Mouse (Mus musculus) hindbrain, embryonic 13.5 days (tissue): Measurements from ENCODE around the gene Lmo7. TPM values are rescaled to one million over a fixed set of nuclear protein-coding genes. Genes with fewer than 3 reads are reported as not detected.
A peak's percentile ranks its signal among the peaks of the same experiment; 100 is the strongest.

ENCODE experiments used
- ATAC-seq: fragments of 200-750 bp; cut with Nextera tagmentation; 2 replicates; pipeline ENCODE4 v1.8.0; 2017; ENCODE audit warnings: moderate TSS enrichment; ENCODE audit not compliant: low FRiP score
- H3K27ac ChIP-seq: fragments of 300-500 bp; sonication (generic); 2 replicates; pipeline ENCODE4 v1.5.1; 2015; ENCODE audit warnings: inconsistent platforms, mild to moderate bottlenecking, moderate library complexity
- H3K27me3 ChIP-seq: fragments of 300-500 bp; sonication (generic); 2 replicates; pipeline ENCODE4 v1.6.1; 2015; ENCODE audit warnings: mild to moderate bottlenecking, inconsistent platforms
- H3K36me3 ChIP-seq: fragments of 300-500 bp; sonication (generic); 2 replicates; pipeline ENCODE4 v1.6.1; 2015; ENCODE audit warnings: mild to moderate bottlenecking, inconsistent platforms
- H3K4me1 ChIP-seq: fragments of 300-500 bp; sonication (generic); replicated peaks from 2 replicates; pipeline ENCODE4 v1.6.1; 2015; ENCODE audit warnings: inconsistent platforms
- H3K4me2 ChIP-seq: fragments of 300-500 bp; sonication (generic); 2 replicates; pipeline ENCODE4 v1.6.1; 2015; ENCODE audit warnings: inconsistent platforms, mild to moderate bottlenecking, moderate library complexity
- H3K4me3 ChIP-seq: fragments of 300-500 bp; sonication (generic); 2 replicates; pipeline ENCODE4 v1.5.1; 2015; ENCODE audit warnings: mild to moderate bottlenecking, inconsistent platforms
- H3K9ac ChIP-seq: fragments of 300-500 bp; sonication (generic); 2 replicates; pipeline ENCODE4 v1.6.1; 2015; ENCODE audit warnings: mild to moderate bottlenecking, inconsistent platforms
- H3K9me3 ChIP-seq: fragments of 300-500 bp; sonication (generic); 2 replicates; pipeline ENCODE4 v1.6.1; 2016; ENCODE audit warnings: inconsistent platforms
- WGBS: fragments of 180-500 bp; shearing (Covaris S2); methylation state at CpG from one replicate; pipeline ENCODE4 v1.1.7; 2015; 5-methylcytosine and 5-hydroxymethylcytosine counted together
- polyA plus RNA-seq: library from polyadenylated mRNA; unstranded; fragments of >200 nt; fragmentation: Nextera tagmentation; extraction: Ambion mirVana; gene quantifications from 2 replicates; pipeline ENCODE4 v1.2.1, GENCODE M21; 2015

Gene Lmo7
- 1.4 and 1.8 TPM in 2 replicates for polyA plus RNA-seq

- no peaks in the 10 kb centered on the region for H3K9me3 ChIP-seq
- WGBS = under 1% methylated on average over 47 of the region's 51 CpGs
These were observed at the start of gene Lmo7, which contains the start of gene Gm9922 for GRCm38 (mm10) chr14:101729237-101729971. Gene Lmo7, plus strand, starts transcription at chr14:101729957. Gene Gm9922, minus strand, starts transcription at chr14:101729814.

GRCm38 (mm10) chr14:101687696-101688095 is 42.1 kb upstream of the Lmo7 start:
- Histone ChIP-seq H3K4me2 (no peak overlapping the region), H3K4me3 (no peak overlapping the region), H3K9ac (no peak overlapping the region), H3K27me3 (no peaks in the 10 kb centered on the region), H3K36me3 (peaks cover 19% of the 10 kb centered on the region), H3K27ac (no peak overlapping the region), H3K4me1 (no peaks in the 10 kb centered on the region), H3K9me3 (no peaks in the 10 kb centered on the region)
- no peak for ATAC-seq
- WGBS = 87% methylated on average over 6 of the region's 6 CpGs

More at GRCm38 (mm10) chr14:101729237-101729971, at the start of gene Lmo7, which contains the start of gene Gm9922:
- Histone ChIP-seq H3K9ac (peak within 1 kb of the TSS; percentile 75), H3K4me1 (peaks cover 19% of the 10 kb centered on the region), H3K36me3 (no peaks in the 10 kb centered on the region), H3K4me3 (peak within 1 kb of the TSS; percentile 60), H3K4me2 (peak within 1 kb of the TSS; percentile 99), H3K27ac (no peak within 1 kb of the TSS), H3K27me3 (peaks cover 57% of the 10 kb centered on the region)
- peak; percentile 79 for ATAC-seq

- no peaks in the 10 kb centered on the region for H3K27me3 ChIP-seq
- ATAC-seq = no peak
- H3K27ac ChIP-seq = no peak overlapping the region
- peaks cover 24% of the 10 kb centered on the region for H3K36me3 ChIP-seq
- H3K9me3 ChIP-seq = no peaks in the 10 kb centered on the region
- no peak overlapping the region for H3K4me3 ChIP-seq
- H3K4me2 ChIP-seq = no peak overlapping the region
- H3K4me1 ChIP-seq = no peaks in the 10 kb centered on the region
- no peak overlapping the region for H3K9ac ChIP-seq
- 77% methylated on average over 2 of the region's 2 CpGs for WGBS
These were observed 41.4 kb upstream of the Lmo7 start for GRCm38 (mm10) chr14:101688406-101688805.

- no peaks in the 10 kb centered on the region for H3K4me1 ChIP-seq
- no peak overlapping the region for H3K4me2 ChIP-seq
- 84% methylated on average over 4 of the region's 4 CpGs for WGBS
- no peak for ATAC-seq
- no peak overlapping the region for H3K9ac ChIP-seq
- H3K36me3 ChIP-seq = no peaks in the 10 kb centered on the region; the same call in 1 of the 2 replicates
- no peaks in the 10 kb centered on the region for H3K9me3 ChIP-seq
- H3K27me3 ChIP-seq = no peaks in the 10 kb centered on the region
- no peak overlapping the region for H3K27ac ChIP-seq
- H3K4me3 ChIP-seq = no peak overlapping the region
These were observed 25.3 kb upstream of the Lmo7 start for GRCm38 (mm10) chr14:101704479-101704878.

GRCm38 (mm10) chr14:101707088-101707487 is 22.7 kb upstream of the Lmo7 start:
- Histone ChIP-seq H3K9me3 (no peaks in the 10 kb centered on the region), H3K36me3 (no peaks in the 10 kb centered on the region), H3K27me3 (no peaks in the 10 kb centered on the region), H3K27ac (no peak overlapping the region), H3K4me2 (no peak overlapping the region), H3K9ac (no peak overlapping the region), H3K4me3 (no peak overlapping the region), H3K4me1 (no peaks in the 10 kb centered on the region)
- 92% methylated on average over 5 of the region's 5 CpGs for WGBS
- ATAC-seq = no peak

- H3K27ac ChIP-seq = no peak overlapping the region
- 61% methylated on average over 2 of the region's 2 CpGs for WGBS
These were observed 15.3 kb upstream of the Lmo7 start for GRCm38 (mm10) chr14:101714414-101714813.

GRCm38 (mm10) chr14:101729972-101730692 is 375 bp downstream of the Lmo7 start:
- H3K4me1 ChIP-seq = peaks cover 19% of the 10 kb centered on the region
- H3K36me3 ChIP-seq = no peaks in the 10 kb centered on the region
- peak overlapping the region; percentile 99 for H3K4me2 ChIP-seq
- peak overlapping the region; percentile 60 for H3K4me3 ChIP-seq
- no peaks in the 10 kb centered on the region for H3K9me3 ChIP-seq
- peak overlapping the region; percentile 75 for H3K9ac ChIP-seq
- H3K27ac ChIP-seq = no peak overlapping the region
- 1% methylated on average over 28 of the region's 28 CpGs for WGBS
- peak; percentile 50 for ATAC-seq
- peaks cover 57% of the 10 kb centered on the region for H3K27me3 ChIP-seq

More at GRCm38 (mm10) chr14:101714414-101714813, 15.3 kb upstream of the Lmo7 start:
- Histone ChIP-seq H3K9ac (no peak overlapping the region), H3K9me3 (no peaks in the 10 kb centered on the region), H3K27me3 (no peaks in the 10 kb centered on the region), H3K4me3 (no peak overlapping the region), H3K36me3 (no peaks in the 10 kb centered on the region), H3K4me1 (no peaks in the 10 kb centered on the region), H3K4me2 (no peak overlapping the region)
- no peak for ATAC-seq

GRCm38 (mm10) chr14:101733542-101734303 is 4.0 kb downstream of the Lmo7 start:
- no peaks in the 10 kb centered on the region for H3K9me3 ChIP-seq
- ATAC-seq = no peak
- no peaks in the 10 kb centered on the region for H3K36me3 ChIP-seq
- H3K27ac ChIP-seq = no peak overlapping the region
- H3K9ac ChIP-seq = no peak overlapping the region
- H3K27me3 ChIP-seq = peaks cover 40% of the 10 kb centered on the region
- H3K4me2 ChIP-seq = no peak overlapping the region
- no peak overlapping the region for H3K4me3 ChIP-seq
- WGBS = 28% methylated on average over 10 of the region's 10 CpGs
- H3K4me1 ChIP-seq = peaks cover 19% of the 10 kb centered on the region

- Histone ChIP-seq H3K36me3 (no peaks in the 10 kb centered on the region), H3K4me2 (no peak overlapping the region), H3K4me3 (no peak overlapping the region), H3K9me3 (no peaks in the 10 kb centered on the region), H3K27me3 (peaks cover 6% of the 10 kb centered on the region; the same call in 1 of the 2 replicates), H3K9ac (no peak overlapping the region), H3K4me1 (no peaks in the 10 kb centered on the region), H3K27ac (no peak overlapping the region)
- ATAC-seq = no peak
- WGBS = 85% methylated on average over 4 of the region's 4 CpGs
These were observed 7.7 kb downstream of the Lmo7 start for GRCm38 (mm10) chr14:101737501-101737900.

- Histone ChIP-seq H3K4me1 (no peaks in the 10 kb centered on the region), H3K9ac (no peak overlapping the region), H3K27ac (no peak overlapping the region), H3K36me3 (no peaks in the 10 kb centered on the region), H3K27me3 (no peaks in the 10 kb centered on the region), H3K4me3 (no peak overlapping the region), H3K9me3 (no peaks in the 10 kb centered on the region), H3K4me2 (no peak overlapping the region)
- no peak for ATAC-seq
- WGBS = 88% methylated on average over 3 of the region's 3 CpGs
These were observed 16.9 kb downstream of the Lmo7 start for GRCm38 (mm10) chr14:101746635-101747034.

GRCm38 (mm10) chr14:101747811-101748210 is 18.1 kb downstream of the Lmo7 start:
- Histone ChIP-seq H3K9me3 (no peaks in the 10 kb centered on the region), H3K4me1 (no peaks in the 10 kb centered on the region), H3K36me3 (no peaks in the 10 kb centered on the region), H3K27ac (no peak overlapping the region), H3K4me2 (no peak overlapping the region), H3K4me3 (no peak overlapping the region), H3K27me3 (no peaks in the 10 kb centered on the region), H3K9ac (no peak overlapping the region)
- no peak for ATAC-seq
- 97% methylated on average over 11 of the region's 11 CpGs for WGBS

GRCm38 (mm10) chr14:101748436-101748835 is 18.7 kb downstream of the Lmo7 start:
- Histone ChIP-seq H3K4me3 (no peak overlapping the region), H3K4me2 (no peak overlapping the region), H3K36me3 (no peaks in the 10 kb centered on the region), H3K9me3 (no peaks in the 10 kb centered on the region), H3K4me1 (no peaks in the 10 kb centered on the region), H3K9ac (no peak overlapping the region), H3K27ac (no peak overlapping the region), H3K27me3 (no peaks in the 10 kb centered on the region)
- 87% methylated on average over 7 of the region's 7 CpGs for WGBS
- no peak for ATAC-seq
